Mouse (Mus musculus): ENCODE measurements around the gene Limch1.

Gene Limch1

GRCm38 (mm10) chr5:66934585-66934984 is 189.0 kb downstream of the Limch1 start:
- DNase-seq (ENCODE audit: low spot score) = no peak

GRCm38 (mm10) chr5:66937376-66937775 is 191.7 kb downstream of the Limch1 start:
- no peak for DNase-seq (ENCODE audit: low spot score)

- DNase-seq (ENCODE audit: low spot score) = no peak
These were observed 196.3 kb downstream of the Limch1 start for GRCm38 (mm10) chr5:66941710-66942450.

- DNase-seq (ENCODE audit: low spot score) = no peak
These were observed 197.3 kb downstream of the Limch1 start for GRCm38 (mm10) chr5:66942922-66943321.

- no peak for DNase-seq (ENCODE audit: low spot score)
These were observed 197.9 kb downstream of the Limch1 start for GRCm38 (mm10) chr5:66943521-66943920.

GRCm38 (mm10) chr5:66947958-66948357 is 202.3 kb downstream of the Limch1 start:
- DNase-seq (ENCODE audit: low spot score) = no peak

GRCm38 (mm10) chr5:66949098-66949692 is 203.6 kb downstream of the Limch1 start:
- DNase-seq (ENCODE audit: low spot score) = no peak

GRCm38 (mm10) chr5:66953375-66953774 is 207.7 kb downstream of the Limch1 start:
- DNase-seq (ENCODE audit: low spot score) = no peak

- DNase-seq (ENCODE audit: low spot score) = no peak
These were observed 208.5 kb downstream of the Limch1 start for GRCm38 (mm10) chr5:66953971-66954644.

- no peak for DNase-seq (ENCODE audit: low spot score)
These were observed 209.6 kb downstream of the Limch1 start for GRCm38 (mm10) chr5:66955245-66955644.

GRCm38 (mm10) chr5:66957656-66958055 is 212.0 kb downstream of the Limch1 start:
- no peak for DNase-seq (ENCODE audit: low spot score)

- no peak for DNase-seq (ENCODE audit: low spot score)
These were observed 212.5 kb downstream of the Limch1 start for GRCm38 (mm10) chr5:66958118-66958517.

- no peak for DNase-seq (ENCODE audit: low spot score)
These were observed 214.3 kb downstream of the Limch1 start for GRCm38 (mm10) chr5:66959968-66960367.

GRCm38 (mm10) chr5:66965442-66965841 is 219.8 kb downstream of the Limch1 start:
- no peak for DNase-seq (ENCODE audit: low spot score)

GRCm38 (mm10) chr5:66967147-66967546 is 221.5 kb downstream of the Limch1 start:
- DNase-seq (ENCODE audit: low spot score) = no peak

- DNase-seq (ENCODE audit: low spot score) = no peak
These were observed 222.0 kb downstream of the Limch1 start for GRCm38 (mm10) chr5:66967646-66968045.

- DNase-seq (ENCODE audit: low spot score) = no peak
These were observed 222.6 kb downstream of the Limch1 start for GRCm38 (mm10) chr5:66968059-66968833.

- DNase-seq (ENCODE audit: low spot score) = no peak
These were observed 223.5 kb downstream of the Limch1 start for GRCm38 (mm10) chr5:66968925-66969711.

GRCm38 (mm10) chr5:66975621-66976020 is 230.0 kb downstream of the Limch1 start:
- DNase-seq (ENCODE audit: low spot score) = no peak

- DNase-seq (ENCODE audit: low spot score) = no peak
These were observed 233.9 kb downstream of the Limch1 start for GRCm38 (mm10) chr5:66979332-66980218.

GRCm38 (mm10) chr5:66980862-66981261 is 235.2 kb downstream of the Limch1 start:
- DNase-seq (ENCODE audit: low spot score) = no peak
